In genomic region chr9:120732650-120733293, GRCm38 (mm10) we compare ENCODE assay signal across 14 mouse cellular contexts.
DNase-seq lines count a peak whose midpoint lies in the region; ATAC-seq and TF ChIP-seq lines count a peak whose summit lies in the region.
"Had no signal": no experiment of that assay in that cellular context is flagged by ENCODE, and none has a peak within 500 bp of the region (broad histone marks: within the 10 kb centered on the region; RNA-seq: fewer than 3 reads in every experiment).

No protein-coding gene starts in this region.

- no peaks in the 10 kb centered on the region for H3K36me3 ChIP-seq in heart, embryonic 10.5 days
- H3K36me3 ChIP-seq in ES-E14 (ENCODE audit: control insufficient read depth, insufficient read depth, low read length, poor library complexity, severe bottlenecking) = no peaks in the 10 kb centered on the region
- no peaks in the 10 kb centered on the region for H3K36me3 ChIP-seq in forebrain, embryonic 13.5 days (ENCODE audit: poor library complexity, severe bottlenecking)
- H3K36me3 ChIP-seq in midbrain, embryonic 11.5 days (ENCODE audit: control insufficient read depth, insufficient read depth, low read length) = no peaks in the 10 kb centered on the region
- H3K36me3 ChIP-seq: heart, embryonic 13.5 days had no signal

- H3K27me3 ChIP-seq in heart, embryonic 10.5 days (ENCODE audit: insufficient read depth, poor library complexity, severe bottlenecking) = no peaks in the 10 kb centered on the region; the same call in 1 of the 2 replicates
- no peaks in the 10 kb centered on the region for H3K27me3 ChIP-seq in forebrain, embryonic 13.5 days
- no peaks in the 10 kb centered on the region for H3K27me3 ChIP-seq in midbrain, embryonic 11.5 days (ENCODE audit: control insufficient read depth, insufficient read depth, low read length)
- H3K27me3 ChIP-seq: heart, embryonic 13.5 days had no signal

- H3K4me3 ChIP-seq in heart, embryonic 10.5 days = no peak overlapping the region
- no peak overlapping the region; a peak in 1 of 4 replicates for H3K4me3 ChIP-seq in ES-E14 (ENCODE audit: insufficient read depth in 1 of 2, low read depth in 1 of 2, low read length in 2 of 2, poor library complexity in 1 of 2, severe bottlenecking in 1 of 2)
- H3K4me3 ChIP-seq in forebrain, embryonic 13.5 days = no peak overlapping the region
- no peak overlapping the region for H3K4me3 ChIP-seq in midbrain, embryonic 11.5 days (ENCODE audit: low read depth, low read length)
- H3K4me3 ChIP-seq: heart, embryonic 13.5 days had no signal

- H3K9ac ChIP-seq in ES-E14 (ENCODE audit: insufficient read depth, low read depth, low read length, poor library complexity, severe bottlenecking) = peak overlapping the region; percentile 6; the same call in 1 of the 2 replicates
- no peak overlapping the region for H3K9ac ChIP-seq in forebrain, embryonic 13.5 days
- no peak overlapping the region for H3K9ac ChIP-seq in midbrain, embryonic 11.5 days (ENCODE audit: low read length)
- H3K9ac ChIP-seq: heart, embryonic 13.5 days had no signal

- in situ Hi-C loops in ES-E14 (cut with MboI; ENCODE audit: low sequenced_read_pairs in 2 of 2, unreplicated experiment in 2 of 2) = no loop called here

- H3K9me3 ChIP-seq in heart, embryonic 10.5 days = no peaks in the 10 kb centered on the region
- H3K9me3 ChIP-seq in ES-E14 (ENCODE audit: control insufficient read depth, insufficient read depth, low read depth, low read length) = no peaks in the 10 kb centered on the region
- H3K9me3 ChIP-seq in forebrain, embryonic 13.5 days (replicated peaks) = no peaks in the 10 kb centered on the region
- no peaks in the 10 kb centered on the region; the same call in 1 of the 2 replicates for H3K9me3 ChIP-seq in midbrain, embryonic 11.5 days (ENCODE audit: control insufficient read depth, low read length)

- no peak overlapping the region for H3K4me2 ChIP-seq in forebrain, embryonic 13.5 days
- H3K4me2 ChIP-seq in midbrain, embryonic 11.5 days = no peak overlapping the region
- H3K4me2 ChIP-seq: heart, embryonic 13.5 days had no signal

- H3K27ac ChIP-seq in heart, embryonic 10.5 days = peak overlapping the region; percentile 42; the same call in 1 of the 2 replicates
- peak overlapping the region; percentile 79 for H3K27ac ChIP-seq in ES-E14 (ENCODE audit: insufficient read depth, low read depth, low read length, poor library complexity, severe bottlenecking)
- no peak overlapping the region for H3K27ac ChIP-seq in forebrain, embryonic 13.5 days
- no peak overlapping the region for H3K27ac ChIP-seq in midbrain, embryonic 11.5 days (ENCODE audit: low read depth, low read length)
- H3K27ac ChIP-seq: heart, embryonic 13.5 days had no signal

- ATAC-seq in forebrain, embryonic 13.5 days = 0 out of 2 replicates have a peak, but pooled peaks have one; percentile 16
- peak; percentile 38; the same call in 1 of the 2 replicates for ATAC-seq in midbrain, embryonic 11.5 days (ENCODE audit: low FRiP score)
- ATAC-seq in granulocyte monocyte progenitor cell, adult 5-6 weeks (replicated peaks; ENCODE audit: poor library complexity, severe bottlenecking) = no peak
- ATAC-seq: CD4-positive, CD25-positive, alpha-beta regulatory T cell, adult 4 months had no signal

- WGBS in heart, embryonic 10.5 days = 32% methylated on average over 14 of the region's 14 CpGs
- 19% methylated on average over 14 of the region's 14 CpGs for WGBS in forebrain, embryonic 13.5 days
- 23% methylated on average over 14 of the region's 14 CpGs for WGBS in midbrain, embryonic 11.5 days

- peaks cover 40% of the 10 kb centered on the region for H3K4me1 ChIP-seq in heart, embryonic 10.5 days
- H3K4me1 ChIP-seq in ES-E14 (ENCODE audit: control insufficient read depth in 2 of 2, insufficient read depth in 2 of 2, low read length in 2 of 2, poor library complexity in 1 of 2) = peaks cover 6 to 27% of the 10 kb centered on the region in 2 experiments; a peak in 3 of 4 replicates
- peaks cover 38% of the 10 kb centered on the region for H3K4me1 ChIP-seq in forebrain, embryonic 13.5 days
- peaks cover 19% of the 10 kb centered on the region for H3K4me1 ChIP-seq in midbrain, embryonic 11.5 days (ENCODE audit: control insufficient read depth, insufficient read depth, low read length)

- DNase-seq in heart, embryonic 10.5 days (ENCODE audit: low spot score) = no peak
- DNase-seq in heart, postnatal 25 days (ENCODE audit: low spot score) = no peak
- DNase-seq in ES-E14 (ENCODE audit: low read depth, low spot score) = peak; percentile 63
- DNase-seq in midbrain, embryonic 11.5 days (ENCODE audit: low spot score, missing footprints) = peak; percentile 88
- DNase-seq in adrenal gland, postnatal 4 days (ENCODE audit: low spot score in 2 of 2) = no peak
- no peak for DNase-seq in layer of hippocampus, postnatal 25 days (ENCODE audit: extremely low spot score in 1 of 2, low spot score in 1 of 2)
- DNase-seq: cerebellum, adult 11 months; kidney, postnatal 4 days; right cerebral cortex, postnatal 14 days; thymus, adult 18-20 months had no signal

- intact Hi-C loops in heart, postnatal 25 days (cut with DNase I) = loop anchor here (5.0 kb wide), 2 partner anchors 40 to 130 kb away; no protein-coding TSS in a partner anchor

TF ChIP-seq in ES-E14, 5 proteins besides CTCF, POLR2A, EP300 and RAD21:
- no peak for TF ChIP-seq ZC3H11A (IDR thresholded peaks at IDR 0.05; ENCODE audit: borderline replicate concordance, low read depth, low read length)
- no peak for TF ChIP-seq CHD2 (IDR thresholded peaks at IDR 0.05; ENCODE audit: low read depth, low read length)
- no peak for TF ChIP-seq MAFK (IDR thresholded peaks at IDR 0.05; ENCODE audit: insufficient read depth, low read depth, low read length)
- TF ChIP-seq HCFC1 (IDR thresholded peaks at IDR 0.05; ENCODE audit: borderline replicate concordance, insufficient read depth, low read length) = no peak
- no peak for TF ChIP-seq ZNF384 (IDR thresholded peaks at IDR 0.05; ENCODE audit: low read depth, low read length)

Comparison
In these comparisons a context has a peak if more than half of its experiments do, and no peak if none do; other contexts are left out.
1. DNase-seq: peak in ES-E14 (single experiment) and midbrain, embryonic 11.5 days (single experiment); none in heart, embryonic 10.5 days (single experiment), heart, postnatal 25 days (single experiment), adrenal gland, postnatal 4 days (0 of 2) and layer of hippocampus, postnatal 25 days (0 of 2).
2. H3K27ac ChIP-seq: peak in heart, embryonic 10.5 days (single experiment) and ES-E14 (single experiment); none in forebrain, embryonic 13.5 days (single experiment) and midbrain, embryonic 11.5 days (single experiment).